Mouse (Mus musculus): ENCODE measurements at regions not wholly inside any gene's neighbourhood (a gene's known extent, or its start where the extent isn't known, plus 50 kb on each side); places are given as distances from the start of the nearest gene placed in this dataset.

- DNase-seq (ENCODE audit: extremely low spot score, low read depth, low spot score) = no peak
These were observed 60.0 kb downstream of the Syf2 start for GRCm38 (mm10) chr4:134990651-134991050.

- DNase-seq (ENCODE audit: extremely low spot score, low read depth, low spot score) = no peak
These were observed 62.9 kb downstream of the Syf2 start for GRCm38 (mm10) chr4:134993526-134994122.

- DNase-seq (ENCODE audit: extremely low spot score, low read depth, low spot score) = no peak
These were observed 63.5 kb downstream of the Syf2 start for GRCm38 (mm10) chr4:134994205-134994604.

GRCm38 (mm10) chr4:134994648-134995047, 64.0 kb downstream of the Syf2 start:
- DNase-seq (ENCODE audit: extremely low spot score, low read depth, low spot score) = no peak

GRCm38 (mm10) chr4:134995052-134995451, 64.4 kb downstream of the Syf2 start:
- DNase-seq (ENCODE audit: extremely low spot score, low read depth, low spot score) = no peak

- no peak for DNase-seq (ENCODE audit: extremely low spot score, low read depth, low spot score)
These were observed 65.4 kb downstream of the Syf2 start for GRCm38 (mm10) chr4:134996121-134996520.

- DNase-seq (ENCODE audit: extremely low spot score, low read depth, low spot score) = no peak
These were observed 67.0 kb downstream of the Syf2 start for GRCm38 (mm10) chr4:134997461-134998434.

GRCm38 (mm10) chr4:134998928-134999658, 68.4 kb downstream of the Syf2 start:
- no peak for DNase-seq (ENCODE audit: extremely low spot score, low read depth, low spot score)

GRCm38 (mm10) chr4:135002091-135002925, 71.6 kb downstream of the Syf2 start:
- peak; percentile 22 for DNase-seq (ENCODE audit: extremely low spot score, low read depth, low spot score)

GRCm38 (mm10) chr4:135011365-135011764, 80.7 kb downstream of the Syf2 start:
- no peak for DNase-seq (ENCODE audit: extremely low spot score, low read depth, low spot score)

- no peak for DNase-seq (ENCODE audit: extremely low spot score, low read depth, low spot score)
These were observed 82.2 kb downstream of the Syf2 start for GRCm38 (mm10) chr4:135012945-135013344.

GRCm38 (mm10) chr4:135013932-135014331, 83.2 kb downstream of the Syf2 start:
- DNase-seq (ENCODE audit: extremely low spot score, low read depth, low spot score) = no peak

GRCm38 (mm10) chr4:135018018-135018417, 87.3 kb downstream of the Syf2 start:
- peak; percentile 24 for DNase-seq (ENCODE audit: extremely low spot score, low read depth, low spot score)

- DNase-seq (ENCODE audit: extremely low spot score, low read depth, low spot score) = no peak
These were observed 88.4 kb downstream of the Syf2 start for GRCm38 (mm10) chr4:135019120-135019519.

GRCm38 (mm10) chr4:135020262-135020991, 89.7 kb downstream of the Syf2 start:
- DNase-seq (ENCODE audit: extremely low spot score, low read depth, low spot score) = no peak

GRCm38 (mm10) chr4:135023200-135023599, 92.5 kb downstream of the Syf2 start:
- DNase-seq (ENCODE audit: extremely low spot score, low read depth, low spot score) = no peak

GRCm38 (mm10) chr4:135025802-135026201, 94.7 kb upstream of the Runx3 start:
- no peak for DNase-seq (ENCODE audit: extremely low spot score, low read depth, low spot score)

- DNase-seq (ENCODE audit: extremely low spot score, low read depth, low spot score) = no peak
These were observed 93.3 kb upstream of the Runx3 start for GRCm38 (mm10) chr4:135027136-135027535.

GRCm38 (mm10) chr4:135029723-135030122, 90.7 kb upstream of the Runx3 start:
- DNase-seq (ENCODE audit: extremely low spot score, low read depth, low spot score) = no peak

- DNase-seq (ENCODE audit: extremely low spot score, low read depth, low spot score) = no peak
These were observed 88.0 kb upstream of the Runx3 start for GRCm38 (mm10) chr4:135032461-135032860.
